Mouse (Mus musculus) limb, embryonic 12.5 days (tissue): ENCODE data around the gene Nfil3. TPM values are rescaled to one million over a fixed set of nuclear protein-coding genes. Genes with fewer than 3 reads are reported as not detected.

Experiments used
- ATAC-seq: fragments of 200-750 bp; cut with Nextera tagmentation; 2 replicates; pipeline ENCODE4 v1.8.0; 2017; ENCODE audit warnings: low read depth, moderate TSS enrichment; ENCODE audit not compliant: insufficient number of reproducible peaks, insufficient read depth, low FRiP score, low TSS enrichment
- H3K27ac ChIP-seq: fragments of 300-500 bp; sonication (generic); 2 replicates; pipeline ENCODE4 v1.5.1; 2016; ENCODE audit warnings: mild to moderate bottlenecking, moderate library complexity
- H3K27me3 ChIP-seq: fragments of 300-500 bp; sonication (generic); 2 replicates; pipeline ENCODE4 v1.6.1; 2016; ENCODE audit warnings: mild to moderate bottlenecking, moderate library complexity
- H3K36me3 ChIP-seq: fragments of 300-500 bp; sonication (generic); 2 replicates; pipeline ENCODE4 v1.6.1; 2016; ENCODE audit warnings: mild to moderate bottlenecking, moderate library complexity
- H3K4me1 ChIP-seq: fragments of 300-500 bp; sonication (generic); replicated peaks from 2 replicates; pipeline ENCODE4 v1.6.1; 2016
- H3K4me2 ChIP-seq: fragments of 300-500 bp; sonication (generic); 2 replicates; pipeline ENCODE4 v1.6.1; 2016; ENCODE audit warnings: mild to moderate bottlenecking, moderate library complexity
- H3K4me3 ChIP-seq: fragments of 300-500 bp; sonication (generic); replicated peaks from 2 replicates; pipeline ENCODE4 v1.5.1; 2016; ENCODE audit warnings: mild to moderate bottlenecking
- H3K9ac ChIP-seq: fragments of 300-500 bp; sonication (generic); replicated peaks from 2 replicates; pipeline ENCODE4 v1.6.1; 2016; ENCODE audit warnings: mild to moderate bottlenecking, moderate library complexity
- H3K9me3 ChIP-seq: fragments of 300-500 bp; sonication (generic); 2 replicates; pipeline ENCODE4 v1.6.1; 2016; ENCODE audit warnings: mild to moderate bottlenecking, moderate library complexity
- WGBS: fragments of 180-500 bp; shearing (Covaris S2); methylation state at CpG from one replicate; pipeline ENCODE4 v1.1.7; 2016; 5-methylcytosine and 5-hydroxymethylcytosine counted together
- polyA plus RNA-seq: library from polyadenylated mRNA; unstranded; fragments of >200 nt; fragmentation: Nextera tagmentation; extraction: Ambion mirVana; gene quantifications from 2 replicates; pipeline ENCODE4 v1.2.1, GENCODE M21; 2016

The Nfil3 gene
- polyA plus RNA-seq, 1 experiment from 2014 or later, result 31.6 TPM

DNA sequence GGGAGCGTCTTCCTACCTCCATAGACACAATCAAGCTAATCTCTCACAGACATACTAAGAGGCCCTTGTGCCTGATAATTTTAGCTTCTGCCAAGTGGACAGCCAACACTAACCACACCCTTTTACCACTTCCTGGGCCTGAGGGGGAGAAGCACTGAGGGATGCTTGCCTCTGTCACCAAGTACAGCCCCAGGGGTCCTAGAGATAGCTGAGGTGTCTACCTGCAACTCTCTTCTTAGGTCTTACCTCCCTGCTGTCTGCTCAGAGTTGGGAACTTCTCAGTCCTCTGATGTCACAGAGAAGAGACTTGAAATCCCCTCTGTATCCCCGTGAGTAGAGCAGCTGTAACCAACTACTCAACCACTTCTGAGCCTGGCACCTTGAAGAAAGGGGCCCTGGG, 19.6 kb upstream of the Nfil3 start:
- WGBS, result 86% methylated on average over 2 of the region's 2 CpGs
- Histone ChIP-seq H3K27me3 (no peaks in the 10 kb centered on the region), H3K4me2 (no peak overlapping the region), H3K27ac (no peak overlapping the region), H3K9me3 (no peaks in the 10 kb centered on the region), H3K4me1 (no peaks in the 10 kb centered on the region), H3K4me3 (no peak overlapping the region), H3K9ac (no peak overlapping the region), H3K36me3 (no peaks in the 10 kb centered on the region)
- no peak for ATAC-seq

DNA sequence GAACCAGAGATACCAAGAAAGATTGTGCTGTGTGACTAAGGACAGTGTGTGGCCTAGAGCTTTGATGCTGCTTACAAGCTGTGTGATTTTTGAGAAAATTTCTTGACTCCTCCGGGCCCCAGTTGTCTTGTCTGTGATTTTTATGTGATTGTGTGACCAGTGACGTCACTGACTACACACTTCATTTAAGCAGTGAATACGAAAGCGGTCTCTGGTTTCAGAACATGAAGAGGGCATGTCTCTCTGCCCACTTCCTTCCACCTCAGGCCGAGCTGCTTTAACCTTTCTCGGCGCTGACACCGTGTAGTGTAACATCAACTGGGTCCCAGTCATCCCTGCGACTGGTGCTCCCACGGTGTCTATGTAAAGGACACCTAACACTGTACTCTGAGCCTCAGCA, 17.7 kb upstream of the Nfil3 start:
- no peak overlapping the region for H3K4me3 ChIP-seq
- no peak overlapping the region for H3K27ac ChIP-seq
- H3K36me3 ChIP-seq, result no peaks in the 10 kb centered on the region
- no peak for ATAC-seq
- H3K4me2 ChIP-seq, result no peak overlapping the region
- WGBS, result 80% methylated on average over 10 of the region's 10 CpGs
- H3K9ac ChIP-seq, result no peak overlapping the region
- no peaks in the 10 kb centered on the region for H3K27me3 ChIP-seq
- H3K9me3 ChIP-seq, result peaks cover 3% of the 10 kb centered on the region; the same call in 1 of the 2 replicates
- H3K4me1 ChIP-seq, result no peaks in the 10 kb centered on the region

DNA sequence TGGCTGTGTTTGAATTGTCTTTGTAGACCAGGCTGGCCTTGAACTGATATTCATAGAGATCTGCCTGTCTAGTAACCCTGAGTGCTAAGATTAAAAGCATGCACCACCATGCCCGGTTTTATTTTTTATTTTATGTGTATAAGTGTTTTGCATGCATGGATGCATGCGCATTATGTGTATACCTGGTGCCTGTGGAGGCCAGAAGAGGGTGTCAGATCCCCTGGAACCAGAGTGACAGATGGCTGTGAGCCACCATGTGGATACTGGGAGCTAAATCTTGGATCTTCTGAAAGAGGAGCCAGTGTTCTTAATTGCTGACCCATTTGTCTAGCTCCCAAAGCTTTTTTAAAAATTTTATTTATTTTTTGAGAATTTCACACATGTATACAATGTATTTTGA, 16.9 kb upstream of the Nfil3 start:
- no peaks in the 10 kb centered on the region for H3K36me3 ChIP-seq
- no peak for ATAC-seq
- H3K27me3 ChIP-seq, result no peaks in the 10 kb centered on the region
- no peaks in the 10 kb centered on the region for H3K4me1 ChIP-seq
- H3K9ac ChIP-seq, result no peak overlapping the region
- no peak overlapping the region for H3K4me3 ChIP-seq
- no peak overlapping the region for H3K4me2 ChIP-seq
- 83% methylated on average over 2 of the region's 2 CpGs for WGBS
- H3K27ac ChIP-seq, result no peak overlapping the region
- peaks cover 5% of the 10 kb centered on the region; the same call in 1 of the 2 replicates for H3K9me3 ChIP-seq

DNA sequence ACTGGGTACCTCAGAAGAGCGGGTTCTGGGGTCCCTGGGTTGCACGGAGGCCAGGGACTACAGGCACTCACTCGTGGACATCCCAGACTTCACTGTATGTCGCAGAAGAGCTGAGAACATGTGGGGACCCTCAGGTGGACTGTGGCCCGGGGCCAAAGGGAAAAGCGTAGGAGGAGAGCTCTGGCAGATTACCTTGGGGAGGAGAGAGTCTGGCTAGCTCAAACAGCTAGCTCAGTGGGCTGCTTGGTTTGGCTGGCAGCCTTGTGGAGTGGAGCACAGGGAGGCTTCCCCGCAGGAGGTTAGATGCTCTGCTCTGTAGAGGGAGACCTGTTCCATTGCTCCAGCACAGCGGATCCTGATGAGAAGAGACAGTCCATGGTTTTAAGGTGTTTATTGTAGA, 15.3 kb upstream of the Nfil3 start:
- no peaks in the 10 kb centered on the region for H3K27me3 ChIP-seq
- no peak overlapping the region for H3K9ac ChIP-seq
- no peak for ATAC-seq
- H3K4me1 ChIP-seq, result no peaks in the 10 kb centered on the region
- H3K4me3 ChIP-seq, result no peak overlapping the region
- WGBS, result 76% methylated on average over 8 of the region's 8 CpGs
- peaks cover 5% of the 10 kb centered on the region; the same call in 1 of the 2 replicates for H3K9me3 ChIP-seq
- no peaks in the 10 kb centered on the region for H3K36me3 ChIP-seq
- H3K4me2 ChIP-seq, result no peak overlapping the region
- H3K27ac ChIP-seq, result no peak overlapping the region

DNA sequence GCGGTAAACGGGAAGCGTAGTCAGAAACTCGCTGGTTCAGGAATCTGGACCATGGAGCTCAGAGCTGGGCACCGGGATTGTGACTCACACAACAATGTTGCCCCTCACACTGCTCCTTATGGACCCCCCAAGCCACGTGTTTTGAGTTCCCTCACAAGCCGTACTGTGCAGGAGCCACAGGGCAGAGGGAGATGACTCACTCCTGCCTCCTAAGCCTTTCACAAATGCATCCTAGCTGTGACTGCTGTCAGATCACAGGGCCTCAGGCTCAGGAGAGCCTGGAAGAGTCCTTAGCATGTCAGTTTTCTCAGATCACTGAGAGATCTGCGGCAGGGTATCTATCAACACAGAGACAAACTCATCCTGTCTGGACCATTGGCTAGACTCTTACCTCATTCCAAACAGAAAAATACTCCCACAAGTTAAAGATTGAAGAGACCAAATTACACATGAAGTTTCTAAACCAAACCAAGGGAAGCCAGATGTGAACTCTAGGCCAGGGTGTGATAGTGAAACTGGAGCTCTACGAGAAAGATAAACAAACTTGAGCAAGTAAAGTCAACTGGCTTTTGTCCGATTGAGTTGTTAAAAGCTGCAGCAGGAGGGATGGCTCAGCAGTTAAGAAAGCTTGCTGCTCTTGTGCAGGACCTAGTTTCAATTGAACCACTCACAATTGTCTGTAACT, 13.5 kb upstream of the Nfil3 start:
- Histone ChIP-seq H3K4me2 (no peak overlapping the region), H3K27ac (no peak overlapping the region), H3K9me3 (peaks cover 5% of the 10 kb centered on the region; the same call in 1 of the 2 replicates), H3K9ac (no peak overlapping the region), H3K4me3 (no peak overlapping the region), H3K36me3 (no peaks in the 10 kb centered on the region), H3K4me1 (peaks cover 10% of the 10 kb centered on the region; the same call in 1 of the 2 replicates), H3K27me3 (no peaks in the 10 kb centered on the region)
- WGBS, result 69% methylated on average over 10 of the region's 10 CpGs
- no peak for ATAC-seq

DNA sequence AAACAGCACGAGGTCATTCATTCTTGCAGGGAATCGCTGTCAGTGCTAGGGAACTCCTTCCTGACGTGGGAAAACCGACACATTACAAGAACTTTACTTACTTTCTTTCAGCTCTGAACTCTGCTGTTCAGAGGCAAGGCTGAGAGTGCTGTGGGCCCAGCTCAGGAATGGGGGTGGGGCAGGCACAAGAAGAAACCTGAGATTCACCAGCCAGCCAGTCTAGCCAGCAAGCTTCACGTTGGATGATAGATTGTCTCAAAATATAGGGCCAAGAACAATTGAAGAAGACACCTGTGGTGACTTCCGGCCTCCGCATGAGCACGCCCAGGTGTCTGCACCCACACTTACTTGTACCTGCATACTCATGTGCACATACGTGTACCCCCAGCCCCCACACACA, 9.3 kb upstream of the Nfil3 start:
- Histone ChIP-seq H3K4me2 (no peak overlapping the region), H3K4me1 (peaks cover 10% of the 10 kb centered on the region; the same call in 1 of the 2 replicates), H3K27ac (0 out of 2 replicates have a peak overlapping the region, but pooled peaks have one; percentile 64), H3K36me3 (no peaks in the 10 kb centered on the region), H3K27me3 (no peaks in the 10 kb centered on the region; the same call in 1 of the 2 replicates), H3K9ac (no peak overlapping the region; the same call in 1 of the 2 replicates), H3K9me3 (peaks cover 5% of the 10 kb centered on the region; the same call in 1 of the 2 replicates), H3K4me3 (no peak overlapping the region)
- no peak for ATAC-seq
- 44% methylated on average over 9 of the region's 9 CpGs for WGBS

DNA sequence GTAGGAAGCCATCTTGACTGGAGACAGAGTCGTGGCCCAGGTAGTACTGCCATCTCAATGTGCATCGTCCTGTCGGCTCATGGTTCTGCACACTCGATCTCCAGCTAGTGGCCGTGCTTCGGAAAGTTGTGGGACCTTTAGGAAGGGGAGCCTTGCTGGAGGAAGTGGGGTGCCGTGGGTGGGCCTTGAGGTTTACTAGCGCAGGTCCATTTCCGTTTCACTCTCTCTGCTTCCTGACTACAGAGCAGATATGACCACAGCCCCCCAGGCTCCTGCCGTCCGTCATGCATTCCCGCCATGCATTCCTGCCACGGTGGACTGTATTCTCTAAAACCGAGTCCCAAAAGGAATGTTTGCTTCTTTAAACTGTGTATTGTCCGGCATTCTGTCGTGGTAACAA, 8.1 kb upstream of the Nfil3 start:
- no peaks in the 10 kb centered on the region for H3K36me3 ChIP-seq
- H3K4me3 ChIP-seq, result no peak overlapping the region
- H3K4me2 ChIP-seq, result no peak overlapping the region
- ATAC-seq, result no peak
- no peak overlapping the region for H3K27ac ChIP-seq
- WGBS, result 86% methylated on average over 16 of the region's 16 CpGs
- peaks cover 10% of the 10 kb centered on the region; the same call in 1 of the 2 replicates for H3K4me1 ChIP-seq
- H3K9ac ChIP-seq, result no peak overlapping the region
- H3K27me3 ChIP-seq, result no peaks in the 10 kb centered on the region; the same call in 1 of the 2 replicates
- peaks cover 5% of the 10 kb centered on the region; the same call in 1 of the 2 replicates for H3K9me3 ChIP-seq

DNA sequence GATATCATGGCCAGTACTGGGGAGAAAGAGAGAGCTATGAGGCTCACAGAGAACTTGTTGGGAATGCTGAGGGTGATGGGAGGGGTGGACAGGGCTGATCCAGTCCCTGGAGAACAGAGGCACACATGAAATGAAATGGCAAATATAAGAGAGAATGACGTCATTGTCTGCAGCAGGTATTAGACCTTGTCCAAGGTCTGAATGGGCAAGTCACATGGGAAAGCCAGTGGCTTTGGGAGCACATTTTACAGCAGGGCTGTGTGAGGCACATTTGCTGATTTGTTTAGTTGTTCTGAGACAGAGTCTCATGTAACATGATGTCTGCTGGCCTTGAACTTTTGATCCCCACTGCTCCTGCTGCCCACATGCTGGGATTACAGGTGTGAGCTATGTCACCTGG, 7.0 kb upstream of the Nfil3 start:
- WGBS, result 71% methylated on average over 1 of the region's 1 CpGs
- H3K4me3 ChIP-seq, result no peak overlapping the region
- no peak for ATAC-seq
- H3K27ac ChIP-seq, result no peak overlapping the region
- H3K36me3 ChIP-seq, result no peaks in the 10 kb centered on the region
- H3K4me1 ChIP-seq, result peaks cover 10% of the 10 kb centered on the region; the same call in 1 of the 2 replicates
- no peaks in the 10 kb centered on the region for H3K9me3 ChIP-seq
- peaks cover 5% of the 10 kb centered on the region; the same call in 1 of the 2 replicates for H3K27me3 ChIP-seq
- H3K9ac ChIP-seq, result no peak overlapping the region
- H3K4me2 ChIP-seq, result no peak overlapping the region

DNA sequence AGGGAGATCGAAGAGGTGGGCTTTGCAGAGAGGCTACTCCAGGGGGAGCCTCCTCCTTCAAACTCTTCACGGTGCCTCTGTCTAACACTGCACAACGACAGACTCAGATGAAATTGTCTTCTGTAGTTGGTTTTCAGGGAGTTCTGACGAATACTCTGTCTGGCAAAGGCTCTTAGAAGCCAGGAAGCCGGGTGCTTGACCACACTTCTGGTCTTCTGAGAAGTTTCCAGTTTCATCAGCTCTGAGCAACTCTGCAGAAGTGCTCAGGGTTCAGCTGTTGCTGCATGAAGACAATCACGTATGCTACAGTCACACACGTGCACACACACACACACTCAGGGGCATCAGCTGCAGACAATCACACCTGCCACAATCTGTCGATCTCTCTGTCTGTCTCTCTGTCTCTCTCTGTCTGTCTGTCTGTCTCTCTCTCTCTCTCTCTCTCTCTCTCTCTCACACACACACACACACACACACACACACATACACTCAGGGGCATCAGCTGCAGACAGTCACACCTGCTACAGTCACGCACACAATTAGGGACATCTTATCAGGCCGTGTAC, 5.4 kb upstream of the Nfil3 start:
- Histone ChIP-seq H3K9ac (no peak overlapping the region), H3K9me3 (no peaks in the 10 kb centered on the region)
- WGBS, result 68% methylated on average over 10 of the region's 10 CpGs

DNA sequence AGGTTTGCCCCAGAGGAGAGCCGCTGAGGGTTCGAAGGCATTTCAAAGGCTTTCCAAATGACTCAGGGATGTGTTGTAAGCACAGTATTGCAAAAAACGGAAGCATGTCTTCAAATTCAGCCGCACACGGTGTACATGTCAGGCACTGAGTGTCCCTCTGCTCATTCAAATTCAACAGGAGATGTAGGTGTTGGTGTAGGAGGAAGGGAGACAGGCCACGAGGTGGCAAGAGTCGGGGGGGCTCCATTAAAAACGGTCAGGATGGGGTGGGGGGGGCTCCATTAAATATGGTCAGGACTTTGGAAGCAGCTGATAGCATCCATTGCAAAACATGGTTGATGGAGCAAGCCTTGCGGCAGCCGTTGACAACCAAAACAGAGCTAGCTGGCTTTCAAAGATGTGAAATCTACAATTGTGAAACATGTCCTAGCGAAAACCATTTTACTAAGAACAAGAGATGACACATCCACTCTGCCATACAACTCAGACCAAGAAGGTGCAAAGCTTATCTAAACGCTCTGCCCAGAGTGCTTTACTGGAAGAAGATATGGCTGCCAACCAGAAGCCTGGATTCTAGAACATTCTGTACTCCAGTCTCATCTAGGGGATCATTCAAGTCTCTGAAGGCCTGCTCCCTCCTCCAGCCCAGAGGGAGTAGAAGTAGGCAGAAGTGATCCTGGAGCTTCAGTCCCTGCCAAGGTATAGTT, 4.8 kb upstream of the Nfil3 start:
- 84% methylated on average over 12 of the region's 12 CpGs for WGBS
- H3K4me2 ChIP-seq, result no peak overlapping the region
- no peaks in the 10 kb centered on the region for H3K36me3 ChIP-seq
- no peak overlapping the region for H3K27ac ChIP-seq
- H3K9ac ChIP-seq, result no peak overlapping the region
- no peak for ATAC-seq
- H3K4me3 ChIP-seq, result no peak overlapping the region
- H3K27me3 ChIP-seq, result peaks cover 17% of the 10 kb centered on the region
- no peaks in the 10 kb centered on the region for H3K9me3 ChIP-seq
- peaks cover 17% of the 10 kb centered on the region for H3K4me1 ChIP-seq

More for the DNA sequence above, 5.4 kb upstream of the Nfil3 start:
- Histone ChIP-seq H3K4me3 (no peak overlapping the region), H3K27ac (no peak overlapping the region), H3K4me1 (peaks cover 18% of the 10 kb centered on the region), H3K4me2 (no peak overlapping the region), H3K27me3 (peaks cover 15% of the 10 kb centered on the region), H3K36me3 (no peaks in the 10 kb centered on the region)
- ATAC-seq, result no peak

DNA sequence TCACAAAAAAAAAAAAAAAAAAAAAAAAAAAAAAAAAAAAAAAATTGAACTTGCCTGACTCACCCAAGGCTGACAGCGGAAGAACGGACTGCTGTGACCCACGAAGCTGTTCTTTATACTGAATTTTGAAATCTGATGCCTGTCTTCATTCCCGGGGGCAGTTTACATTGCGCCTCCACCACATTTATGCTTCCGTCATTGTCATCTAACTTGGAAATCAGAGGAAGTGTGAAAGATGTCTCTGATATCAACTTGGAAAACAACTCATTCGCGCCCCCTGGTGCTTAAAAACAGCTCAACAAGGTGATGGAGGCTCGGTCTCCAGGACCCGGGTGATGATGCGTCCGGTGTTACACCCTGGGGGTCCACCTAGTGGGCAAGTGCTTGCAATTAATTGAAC, 1.8 kb upstream of the Nfil3 start:
- H3K36me3 ChIP-seq, result no peaks in the 10 kb centered on the region
- WGBS, result 1% methylated on average over 12 of the region's 12 CpGs

More for the DNA sequence above, 1.8 kb upstream of the Nfil3 start:
- H3K9ac ChIP-seq, result no peak overlapping the region
- H3K9me3 ChIP-seq, result no peaks in the 10 kb centered on the region
- H3K4me1 ChIP-seq, result peaks cover 12% of the 10 kb centered on the region
- ATAC-seq, result no peak
- no peak overlapping the region for H3K27ac ChIP-seq
- H3K4me2 ChIP-seq, result peak overlapping the region; percentile 97
- H3K4me3 ChIP-seq, result peak overlapping the region; percentile 24
- peaks cover 17% of the 10 kb centered on the region for H3K27me3 ChIP-seq
